Mouse (Mus musculus) lung, postnatal 4 days (tissue): ENCODE data around the gene Dmtf1.

Source experiments
- DNase-seq, 2 experiments: peaks; one replicate each; pipeline ENCODE4 v3.0.0; 2021

The Dmtf1 gene

DNA sequence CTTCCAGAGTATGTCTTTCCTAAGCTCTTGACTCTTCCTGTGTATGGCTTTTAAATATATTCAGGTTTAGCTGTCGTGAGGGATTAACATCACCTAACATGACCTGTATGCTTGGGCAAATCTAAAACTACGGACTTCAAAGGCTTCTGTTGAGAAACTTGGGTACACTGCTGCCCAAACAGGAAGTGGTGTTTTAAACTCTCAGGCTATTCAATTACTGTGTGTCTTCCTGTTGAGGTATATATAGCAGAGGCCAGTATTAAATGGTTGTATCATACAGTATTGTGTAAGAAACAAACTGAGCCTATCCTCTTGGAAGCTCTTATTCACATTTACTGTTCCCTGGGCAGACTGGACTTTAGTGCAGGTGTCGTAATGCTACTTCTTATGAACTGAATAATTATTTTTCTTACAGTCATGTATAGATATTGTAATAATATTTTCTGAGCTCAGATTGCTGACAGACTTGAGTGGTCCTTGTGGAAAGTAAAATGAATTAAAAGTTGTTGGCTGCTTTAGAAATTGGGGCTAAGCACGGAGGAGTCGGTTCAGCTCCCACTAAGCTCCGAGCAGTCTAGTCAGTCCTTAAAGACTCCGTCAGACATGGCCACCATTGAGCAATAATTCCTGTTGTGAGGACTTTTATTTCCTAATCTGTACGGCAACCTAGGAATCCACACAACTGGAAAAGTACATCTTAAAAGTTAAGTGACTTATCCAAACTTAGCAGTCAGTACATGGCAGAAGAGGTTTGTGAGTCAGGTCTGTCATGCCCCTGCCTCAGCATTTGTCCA, 54.1 kb downstream of the Dmtf1 start:
- no peak for DNase-seq

- DNase-seq = no peak
These were observed 54.8 kb downstream of the Dmtf1 start for GRCm38 (mm10) chr5:9106806-9107205.

DNA sequence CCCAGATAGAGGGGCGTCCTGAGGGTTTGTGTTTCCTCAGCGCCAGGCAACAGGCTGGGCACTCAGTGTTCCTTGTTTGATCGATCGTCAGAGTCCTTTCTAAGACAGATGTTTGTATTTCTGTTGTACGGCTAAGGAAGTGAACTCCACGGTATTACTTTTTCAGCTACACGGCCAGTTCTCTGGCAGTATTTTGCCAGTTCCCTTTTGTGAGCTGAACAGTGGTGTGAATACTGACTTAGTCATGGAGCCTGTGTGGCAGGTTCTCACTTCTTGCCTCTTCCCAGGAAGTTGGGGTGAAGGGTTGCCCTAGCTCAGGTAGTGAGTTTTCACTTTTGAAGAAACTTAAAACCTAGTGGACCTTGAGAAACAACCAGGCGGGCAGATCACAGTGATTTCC, 57.6 kb downstream of the Dmtf1 start:
- no peak for DNase-seq

GRCm38 (mm10) chr5:9102696-9103095, 58.9 kb downstream of the Dmtf1 start:
- no peak for DNase-seq

GRCm38 (mm10) chr5:9100849-9101801, 60.5 kb downstream of the Dmtf1 start:
- DNase-seq = peak; percentile 86 to 92

DNA sequence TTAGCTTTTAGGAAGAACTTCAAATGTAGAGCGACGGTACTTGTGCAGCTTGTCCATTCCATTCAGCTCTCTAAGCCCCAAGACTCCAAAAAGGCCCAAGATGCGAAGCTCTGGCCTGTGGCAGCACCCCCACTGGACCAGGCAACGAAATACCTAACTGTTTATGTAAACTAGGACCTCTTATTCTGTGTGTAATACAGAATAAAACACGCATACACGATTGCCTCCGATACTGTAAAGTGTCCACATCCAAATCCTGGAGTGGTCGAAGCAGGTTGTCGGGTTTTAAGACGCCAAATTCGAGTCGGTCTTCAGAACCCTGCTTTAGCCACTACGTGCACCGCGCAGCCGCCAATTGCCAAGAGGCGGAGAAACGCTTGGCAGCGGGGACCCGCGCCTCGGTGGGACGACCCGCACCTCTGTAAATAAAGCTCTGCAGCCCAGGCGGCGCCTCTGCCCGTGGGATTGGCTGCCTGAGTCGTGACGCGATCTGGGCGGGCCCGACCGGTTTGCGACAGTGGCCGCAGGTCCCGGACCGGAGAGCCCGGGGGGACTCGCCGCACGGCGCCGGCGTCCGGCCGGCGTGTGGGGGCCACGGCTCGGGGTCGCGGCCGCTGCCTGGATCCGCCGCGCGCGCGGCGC, 61.2 kb downstream of the Dmtf1 start, which contains the start of gene Tmem243:
TSS of gene Tmem243 (plus strand) at position 462 of the 642 bp plus-strand sequence.
- peak; percentile 93 to 96 for DNase-seq

DNA sequence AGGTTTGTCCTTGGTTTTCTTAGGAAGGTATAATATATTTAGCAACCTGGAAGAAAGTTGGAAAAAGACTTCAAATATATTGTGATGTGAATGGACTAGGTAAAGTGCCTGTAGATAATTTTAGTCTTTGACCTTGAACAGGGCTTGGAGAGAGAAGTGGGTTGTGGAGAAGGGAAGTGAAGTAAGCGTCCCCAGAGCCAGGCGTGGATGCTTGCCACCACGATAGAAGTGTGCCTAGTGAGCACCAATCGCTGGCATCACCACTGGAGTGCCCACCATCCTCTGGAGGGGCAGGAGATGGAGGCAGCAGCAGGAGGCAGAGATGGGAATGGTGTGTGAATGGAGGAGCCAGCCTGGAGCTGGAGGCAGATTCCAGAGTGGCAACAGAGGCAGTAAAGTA, 68.1 kb downstream of the Dmtf1 start:
- DNase-seq = no peak

- DNase-seq = no peak
These were observed 68.9 kb downstream of the Dmtf1 start for GRCm38 (mm10) chr5:9092716-9093115.

DNA sequence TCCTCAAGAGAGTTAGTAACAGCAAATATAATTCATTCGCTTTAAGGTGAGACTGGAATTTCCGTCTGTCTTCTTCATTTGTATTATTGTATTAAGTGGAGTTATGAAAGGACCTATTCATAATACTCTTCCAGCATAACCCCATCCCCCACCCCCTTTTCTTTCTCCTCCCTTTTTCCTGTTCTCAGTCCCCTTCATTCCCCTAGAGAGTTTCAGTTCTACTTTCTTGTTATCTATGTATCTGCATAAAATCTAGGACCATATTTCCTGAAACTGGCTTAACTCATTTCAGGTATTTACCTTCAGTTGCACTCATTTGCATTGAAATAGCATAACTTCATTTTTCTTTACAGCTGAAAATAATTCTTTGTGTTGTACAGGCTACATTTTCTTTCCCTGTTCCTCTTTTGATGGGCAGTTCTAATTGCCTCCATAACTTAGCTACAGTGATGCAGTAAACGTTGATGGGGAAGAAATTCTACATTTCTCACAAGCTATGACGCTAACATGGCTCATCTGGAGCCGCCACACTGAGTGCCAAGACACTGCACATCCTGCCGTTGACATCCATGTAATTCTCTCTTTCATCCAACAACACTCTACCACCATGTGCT, 71.0 kb downstream of the Dmtf1 start:
- no peak for DNase-seq

DNA sequence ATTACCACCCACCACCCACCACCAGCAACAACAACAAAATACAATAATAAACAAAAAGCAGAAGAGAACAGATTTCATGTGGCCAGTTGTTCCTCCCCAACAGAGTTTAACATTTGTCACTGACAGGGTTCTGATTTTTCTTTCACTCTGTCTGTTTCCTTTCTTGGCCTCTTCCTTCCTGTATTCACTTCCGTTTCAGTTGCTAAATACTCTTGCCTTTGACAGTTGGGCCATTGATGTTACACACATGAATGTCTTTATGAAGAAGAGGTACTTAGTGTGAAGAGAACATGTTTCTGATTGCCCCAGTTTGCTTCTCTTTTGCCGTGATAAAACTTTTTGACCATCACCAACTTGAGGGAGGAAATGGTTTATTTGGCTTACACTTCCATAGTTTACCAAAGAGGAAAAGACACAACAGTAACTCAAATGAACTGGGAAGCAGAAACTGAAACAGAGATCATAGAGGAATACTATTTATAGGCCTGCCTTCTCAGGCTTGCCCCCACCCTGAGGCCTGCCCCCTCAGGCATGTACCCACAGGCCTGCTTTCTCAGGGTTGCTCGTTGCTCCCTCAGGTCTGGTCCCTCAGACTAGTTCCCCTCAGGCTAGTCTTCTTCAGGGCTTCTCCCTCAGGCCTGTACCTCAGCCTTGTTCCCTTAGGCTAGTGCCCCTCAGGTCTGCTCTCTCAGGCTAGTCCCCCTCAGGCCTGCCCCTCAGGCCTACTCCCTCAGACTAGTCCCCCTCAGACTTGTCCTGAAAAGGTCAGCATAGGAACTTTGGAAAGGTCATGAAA, 74.5 kb downstream of the Dmtf1 start:
- DNase-seq = no peak

DNA sequence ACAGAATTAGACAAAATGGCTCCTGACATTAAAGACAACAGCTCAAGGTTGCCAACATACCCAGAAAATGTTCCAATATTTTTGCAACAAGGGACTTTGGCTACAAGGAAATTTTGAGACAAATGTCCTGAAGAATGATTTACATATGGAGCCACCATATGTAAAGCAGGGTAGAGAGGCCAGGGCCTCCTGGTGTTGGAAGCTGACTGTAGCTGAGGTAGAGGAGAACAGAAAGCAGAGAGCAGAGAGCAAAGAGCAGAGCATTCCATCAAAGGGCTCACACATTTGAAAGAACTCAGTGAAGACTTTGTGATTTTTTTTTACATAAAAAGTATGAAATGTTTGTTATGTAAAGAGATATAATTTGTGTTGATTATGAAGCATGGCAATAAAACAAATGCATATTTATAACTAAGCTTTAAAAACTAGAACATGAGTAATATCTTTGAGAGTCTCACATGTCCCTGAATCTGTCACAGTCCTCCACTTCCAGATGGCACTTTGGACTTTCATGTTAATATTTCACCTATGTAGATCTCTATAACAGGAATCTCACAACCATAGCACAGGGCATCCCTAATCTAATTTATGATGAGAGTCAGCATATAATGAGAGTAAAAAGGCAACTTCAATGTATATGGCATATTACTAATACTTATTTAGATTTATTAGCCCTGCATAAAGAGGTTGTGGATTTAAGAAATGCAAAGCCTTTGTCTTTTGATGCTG, 81.6 kb downstream of the Dmtf1 start:
- no peak for DNase-seq

- peak in 1 of 2 experiments; percentile 21 for DNase-seq
These were observed 88.3 kb downstream of the Dmtf1 start for GRCm38 (mm10) chr5:9073177-9073854.

- no peak for DNase-seq
These were observed 90.2 kb downstream of the Dmtf1 start for GRCm38 (mm10) chr5:9071360-9071759.

GRCm38 (mm10) chr5:9069599-9070209, 91.9 kb downstream of the Dmtf1 start:
- DNase-seq = no peak

- peak; percentile 17 to 27 for DNase-seq
These were observed 92.7 kb downstream of the Dmtf1 start for GRCm38 (mm10) chr5:9068886-9069285.
